Mouse (Mus musculus): Measurements from ENCODE around the gene Bola1.

DNA sequence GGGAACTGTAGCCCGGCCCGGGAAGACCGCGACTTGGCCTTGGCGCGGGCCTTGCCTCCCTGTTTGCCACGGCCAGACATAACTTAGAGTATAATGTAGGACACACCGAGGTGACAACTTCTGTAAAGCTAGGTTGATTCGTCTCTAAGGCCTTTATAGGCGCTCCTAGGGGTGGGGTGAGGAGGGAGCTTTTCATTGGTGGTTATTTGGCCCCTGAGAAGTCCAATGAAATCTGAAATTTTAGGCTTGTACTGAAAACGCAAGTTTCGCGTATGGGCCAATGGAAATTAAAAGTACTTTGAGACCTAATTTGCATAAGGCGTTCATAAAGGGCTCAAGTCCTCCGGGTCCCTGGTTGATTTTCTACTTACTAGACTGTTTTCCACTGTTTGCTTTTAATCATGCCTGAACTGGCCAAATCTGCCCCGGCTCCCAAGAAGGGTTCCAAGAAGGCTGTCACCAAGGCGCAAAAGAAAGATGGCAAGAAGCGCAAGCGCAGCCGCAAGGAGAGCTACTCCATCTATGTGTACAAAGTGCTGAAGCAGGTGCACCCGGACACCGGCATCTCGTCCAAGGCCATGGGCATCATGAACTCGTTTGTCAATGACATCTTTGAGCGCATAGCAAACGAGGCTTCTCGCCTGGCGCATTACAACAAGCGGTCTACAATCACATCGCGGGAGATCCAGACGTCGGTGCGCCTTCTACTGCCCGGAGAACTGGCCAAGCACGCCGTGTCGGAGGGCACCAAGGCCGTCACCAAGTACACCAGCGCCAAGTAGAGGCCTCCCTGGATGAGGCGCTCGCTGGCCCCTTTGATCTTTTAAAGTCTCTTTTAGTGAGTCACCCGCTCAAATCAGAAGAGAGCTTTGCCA lies 1.5 kb upstream of the Bola1 start, which contains the start of the genes Hist2h2ac and Hist2h2be:
- TF ChIP-seq GATA1 (IDR thresholded peaks at IDR 0.05; ENCODE audit: borderline replicate concordance, low read length) (no peak), FLI1 (IDR thresholded peaks at IDR 0.05; ENCODE audit: low read length) (no peak)
